Mouse (Mus musculus) ovary, postnatal 14 days (tissue): ENCODE measurements around the gene Gm11027.

Experiments
- DNase-seq: peaks from one replicate; pipeline ENCODE4 v3.0.0; 2022; ENCODE audit warnings: low spot score

Gm11027 gene

GRCm38 (mm10) chr12:116280149-116280652 lies 5.0 kb downstream of the Gm11027 start:
- no peak for DNase-seq

GRCm38 (mm10) chr12:116280653-116281364 lies 5.6 kb downstream of the Gm11027 start, which contains the start of gene Esyt2:
Gene Esyt2 (plus strand): TSS chr12:116281196.
- DNase-seq: peak; percentile 99

DNA sequence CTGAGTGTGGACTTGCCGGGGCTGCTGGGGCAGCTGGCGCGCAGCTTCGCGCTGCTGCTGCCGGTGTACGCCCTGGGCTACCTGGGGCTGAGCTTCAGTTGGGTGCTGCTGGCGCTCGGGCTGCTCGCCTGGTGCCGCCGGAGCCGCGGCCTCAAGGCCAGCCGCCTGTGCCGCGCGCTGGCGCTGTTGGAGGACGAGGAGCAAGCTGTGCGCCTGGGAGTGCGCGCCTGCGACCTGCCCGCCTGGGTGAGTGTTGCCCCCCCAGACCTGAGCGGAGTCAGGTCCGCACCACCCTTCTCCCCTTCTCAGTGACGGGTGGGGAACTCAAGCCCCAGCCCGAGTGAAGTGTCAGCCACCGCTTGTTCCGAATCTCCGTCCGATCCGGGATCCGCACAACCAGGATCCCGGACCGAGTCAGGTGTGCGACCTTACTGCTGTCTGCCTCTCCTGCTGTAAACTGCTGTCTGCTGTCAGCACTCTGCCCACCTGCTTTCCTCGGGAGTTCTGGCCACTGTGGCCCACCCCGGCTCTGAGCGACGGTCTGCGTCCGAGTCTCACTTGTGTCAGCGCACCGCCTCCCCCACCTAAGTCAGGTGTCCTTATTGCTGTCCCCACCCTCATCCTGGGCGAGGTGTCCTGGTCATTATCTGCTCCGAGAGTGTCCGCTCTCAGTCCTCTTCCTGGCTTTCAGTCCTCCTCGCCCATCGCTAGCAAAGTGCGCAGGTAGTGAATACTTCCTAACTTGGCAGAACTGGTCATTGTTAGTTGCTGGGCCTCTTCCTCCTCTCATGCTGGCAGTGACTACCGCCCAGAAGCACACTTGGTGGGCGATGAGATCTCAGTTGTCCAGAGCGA lies 6.5 kb downstream of the Gm11027 start:
- DNase-seq: peak; percentile 9

DNA sequence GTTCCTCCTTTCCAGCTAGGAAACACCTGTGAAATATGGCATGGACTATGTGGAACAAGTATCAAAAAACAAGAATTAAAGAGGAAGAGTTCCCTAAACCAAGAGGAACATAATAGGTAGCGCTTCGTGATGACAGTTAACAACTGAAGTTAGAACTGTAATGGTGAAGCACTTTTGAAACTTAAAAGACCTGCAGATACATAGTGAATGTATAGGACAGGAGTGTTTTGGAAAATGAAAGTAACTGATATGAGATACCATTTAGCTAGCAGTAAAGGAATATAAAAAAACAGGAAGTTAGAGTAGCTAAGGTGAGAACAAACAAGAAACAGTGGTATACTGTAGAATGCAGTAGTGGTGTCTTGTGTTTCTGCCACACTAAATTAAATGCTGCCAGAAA lies 7.7 kb downstream of the Gm11027 start:
- DNase-seq: no peak

GRCm38 (mm10) chr12:116283511-116283910 lies 8.3 kb downstream of the Gm11027 start:
- DNase-seq: no peak

DNA sequence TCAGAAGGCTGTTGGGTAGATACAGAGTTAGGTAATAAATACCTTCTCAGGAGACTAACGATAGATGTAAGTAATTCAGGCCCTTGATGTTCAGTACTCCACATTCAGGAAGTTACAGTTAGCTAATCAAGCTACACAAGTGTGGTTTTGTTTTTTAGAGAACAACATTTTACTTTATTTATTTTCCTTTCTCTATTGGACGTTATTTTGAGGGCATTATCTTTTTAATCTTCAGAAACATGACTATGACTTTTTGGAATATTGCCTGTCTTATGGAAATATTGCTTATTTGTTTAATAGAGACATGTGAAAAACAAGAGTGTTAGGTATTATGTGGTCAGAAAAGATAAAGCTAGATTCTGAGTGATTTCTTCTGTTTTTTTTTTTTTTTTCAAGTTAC lies 18.0 kb downstream of the Gm11027 start:
- no peak for DNase-seq

GRCm38 (mm10) chr12:116293599-116294292 lies 18.6 kb downstream of the Gm11027 start:
- DNase-seq: no peak

GRCm38 (mm10) chr12:116299906-116300305 lies 24.7 kb downstream of the Gm11027 start:
- DNase-seq: no peak

DNA sequence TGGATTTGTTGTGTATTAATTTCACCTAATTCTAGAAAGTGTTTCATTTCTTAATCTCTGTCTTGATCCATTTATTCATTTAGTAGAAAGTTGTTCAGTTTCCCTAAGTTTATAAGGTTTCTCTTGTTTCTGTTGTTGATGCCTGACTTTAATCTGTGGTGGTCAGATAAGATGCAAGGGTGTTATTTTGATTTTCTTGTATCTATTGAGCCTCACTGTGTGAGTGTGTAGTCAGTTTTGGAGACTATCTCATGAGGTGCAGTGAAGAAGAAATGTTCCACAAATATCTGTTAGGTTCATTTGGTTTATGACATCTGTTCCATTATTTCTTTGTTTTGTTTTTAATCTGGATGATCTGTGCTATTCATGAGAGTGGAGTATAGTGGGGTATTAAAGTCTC lies 27.0 kb downstream of the Gm11027 start:
- DNase-seq: no peak

GRCm38 (mm10) chr12:116306042-116306441 lies 30.9 kb downstream of the Gm11027 start:
- no peak for DNase-seq

DNA sequence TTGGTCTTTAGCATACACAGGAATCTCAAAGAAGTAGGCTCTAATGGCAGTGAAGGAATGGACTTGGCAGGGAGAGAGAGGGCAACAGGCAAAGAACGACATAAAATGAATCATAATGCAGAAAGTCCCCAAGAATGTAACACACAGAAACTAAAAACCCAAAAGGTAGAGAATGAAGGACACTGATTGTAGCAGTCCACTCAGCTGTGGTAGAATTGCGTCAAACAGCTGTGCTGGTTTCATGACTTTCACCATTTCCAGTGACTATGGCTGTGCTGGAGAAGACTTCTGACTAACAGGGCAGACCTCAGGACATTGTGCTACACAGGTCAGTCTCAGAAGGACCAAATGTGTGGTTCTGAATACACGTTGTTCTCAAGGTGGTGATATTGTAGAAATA lies 32.7 kb downstream of the Gm11027 start:
- DNase-seq: no peak

GRCm38 (mm10) chr12:116308612-116309011 lies 33.4 kb downstream of the Gm11027 start:
- no peak for DNase-seq

- DNase-seq: no peak
These were observed 38.6 kb downstream of the Gm11027 start for GRCm38 (mm10) chr12:116313816-116314215.

GRCm38 (mm10) chr12:116315498-116315897 lies 40.3 kb downstream of the Gm11027 start:
- no peak for DNase-seq

- no peak for DNase-seq
These were observed 42.6 kb downstream of the Gm11027 start for GRCm38 (mm10) chr12:116317818-116318217.
